Mouse (Mus musculus) liver, postnatal 0 days (tissue): ENCODE measurements around the gene Psma1.
A peak's percentile ranks its signal among the peaks of the same experiment; 100 is the strongest.

ENCODE experiments used
- CTCF ChIP-seq: sonication (generic); IDR thresholded peaks from 2 replicates; pipeline ENCODE4 v1.5.1; 2016; ENCODE audit warnings: antibody characterized with exemption, low read depth
- EP300 ChIP-seq: IDR thresholded peaks from 2 replicates; pipeline ENCODE4 v1.6.1; 2016; ENCODE audit warnings: antibody characterized with exemption, low read depth, mild to moderate bottlenecking

DNA sequence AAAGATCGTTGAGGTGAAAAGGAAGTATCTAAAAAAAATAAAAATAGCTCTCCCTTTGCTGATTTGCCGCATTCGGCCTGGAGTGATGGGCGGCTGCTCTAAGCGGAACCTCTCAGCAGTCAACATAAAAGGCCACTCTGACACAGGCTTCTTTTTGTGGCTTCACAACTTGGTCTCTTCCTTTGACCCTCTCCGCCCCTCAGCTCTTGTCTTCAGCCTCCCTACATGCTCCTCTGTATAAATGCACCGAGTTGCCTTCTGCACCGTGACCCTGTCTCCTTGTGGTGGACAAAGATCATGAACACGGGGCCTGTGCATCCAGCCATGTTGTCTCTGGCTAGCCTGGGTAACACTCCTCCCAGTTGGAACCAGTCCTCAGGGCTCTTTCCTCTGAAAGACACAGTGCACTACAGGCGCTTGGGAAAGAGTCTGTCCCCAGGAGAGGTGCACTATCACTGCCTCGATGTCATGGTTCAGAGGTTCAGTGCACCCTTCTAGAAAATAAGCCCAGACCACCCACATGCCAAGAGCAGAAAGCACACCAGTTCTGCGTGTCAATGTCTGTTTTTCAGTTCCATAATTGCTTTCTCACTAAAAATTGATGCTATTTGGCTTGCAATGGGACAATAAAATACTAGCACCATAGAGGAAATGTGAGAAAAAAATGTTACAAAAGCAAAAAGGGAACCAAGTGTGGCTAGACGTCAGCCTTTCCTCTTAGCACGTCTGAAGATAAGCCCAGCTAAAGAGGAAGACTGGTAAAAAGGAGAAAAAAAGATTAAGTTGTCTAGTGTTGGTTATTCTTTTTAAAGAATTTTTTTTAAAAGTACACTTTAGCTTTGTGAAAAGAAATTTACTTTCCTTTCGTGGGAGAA is 15.8 kb upstream of the Psma1 start:
- TF ChIP-seq EP300 (no peak), CTCF (0 out of 2 replicates have a peak, but pooled peaks have one; percentile 15)
